Mouse (Mus musculus) ES-E14 (cell line): Measurements from ENCODE around the gene Slc9a9.

Experiments used
- CHD2 ChIP-seq: IDR thresholded peaks from 2 replicates; pipeline ENCODE4 v1.6.1; 2014; ENCODE audit warnings: mild to moderate bottlenecking, low read depth, low read length, inconsistent platforms
- HCFC1 ChIP-seq: IDR thresholded peaks from 2 replicates; pipeline ENCODE4 v1.6.1; 2012; ENCODE audit warnings: low read length, inconsistent platforms, borderline replicate concordance; ENCODE audit not compliant: insufficient read depth
- MAFK ChIP-seq: IDR thresholded peaks from 2 replicates; pipeline ENCODE4 v1.6.1; 2014; ENCODE audit warnings: mild to moderate bottlenecking, low read depth, low read length, inconsistent platforms; ENCODE audit not compliant: insufficient read depth
- ZC3H11A ChIP-seq: IDR thresholded peaks from 2 replicates; pipeline ENCODE4 v1.6.1; 2012; ENCODE audit warnings: low read depth, mild to moderate bottlenecking, inconsistent platforms, low read length, borderline replicate concordance
- ZNF384 ChIP-seq: IDR thresholded peaks from 2 replicates; pipeline ENCODE4 v1.6.1; 2012; ENCODE audit warnings: low read depth, low read length, inconsistent platforms

- no peak for TF ChIP-seq MAFK
- no peak for TF ChIP-seq ZC3H11A
- no peak for TF ChIP-seq ZNF384
- no peak for TF ChIP-seq CHD2
- no peak for TF ChIP-seq HCFC1
Observed at GRCm38 (mm10) chr9:95220009-95220408, 550.3 kb downstream of the Slc9a9 start.
